Mouse (Mus musculus): ENCODE measurements around the gene Ankrd33b. TPM values are rescaled to one million over a fixed set of nuclear protein-coding genes. Genes with fewer than 3 reads are reported as not detected.

The Ankrd33b gene
- total RNA-seq, 2 experiments from 2014 or later: 4.9 to 5.3 TPM

GRCm38 (mm10) chr15:31369125-31369612 lies 1.6 kb upstream of the Ankrd33b start:
- DNase-seq (ENCODE audit: low spot score in 2 of 2): no peak

GRCm38 (mm10) chr15:31368556-31368955 lies 1.0 kb upstream of the Ankrd33b start:
- DNase-seq (ENCODE audit: low spot score in 2 of 2): no peak

- no peak for DNase-seq (ENCODE audit: low spot score in 2 of 2)
These were observed 688 bp downstream of the Ankrd33b start for GRCm38 (mm10) chr15:31366596-31367480.

- no peak for DNase-seq (ENCODE audit: low spot score in 2 of 2)
These were observed 1.6 kb downstream of the Ankrd33b start for GRCm38 (mm10) chr15:31365720-31366591.

- DNase-seq (ENCODE audit: low spot score in 2 of 2): no peak
These were observed 2.3 kb downstream of the Ankrd33b start for GRCm38 (mm10) chr15:31365041-31365719.

GRCm38 (mm10) chr15:31364396-31364795 lies 3.1 kb downstream of the Ankrd33b start:
- no peak for DNase-seq (ENCODE audit: low spot score in 2 of 2)

- no peak for DNase-seq (ENCODE audit: low spot score in 2 of 2)
These were observed 3.6 kb downstream of the Ankrd33b start for GRCm38 (mm10) chr15:31363981-31364361.

- no peak for DNase-seq (ENCODE audit: low spot score in 2 of 2)
These were observed 4.1 kb downstream of the Ankrd33b start for GRCm38 (mm10) chr15:31363241-31363980.

- DNase-seq (ENCODE audit: low spot score in 2 of 2): no peak
These were observed 6.2 kb downstream of the Ankrd33b start for GRCm38 (mm10) chr15:31361259-31361853.

- DNase-seq (ENCODE audit: low spot score in 2 of 2): no peak
These were observed 6.9 kb downstream of the Ankrd33b start for GRCm38 (mm10) chr15:31360593-31360992.

GRCm38 (mm10) chr15:31359805-31360204 lies 7.7 kb downstream of the Ankrd33b start:
- DNase-seq (ENCODE audit: low spot score in 2 of 2): no peak

- no peak for DNase-seq (ENCODE audit: low spot score in 2 of 2)
These were observed 14.8 kb downstream of the Ankrd33b start for GRCm38 (mm10) chr15:31352494-31353279.

- DNase-seq (ENCODE audit: low spot score in 2 of 2): no peak
These were observed 17.6 kb downstream of the Ankrd33b start for GRCm38 (mm10) chr15:31349810-31350341.

GRCm38 (mm10) chr15:31349046-31349445 lies 18.5 kb downstream of the Ankrd33b start:
- no peak for DNase-seq (ENCODE audit: low spot score in 2 of 2)

- DNase-seq (ENCODE audit: low spot score in 2 of 2): no peak
These were observed 19.3 kb downstream of the Ankrd33b start for GRCm38 (mm10) chr15:31348241-31348640.

GRCm38 (mm10) chr15:31346508-31346907 lies 21.0 kb downstream of the Ankrd33b start:
- DNase-seq (ENCODE audit: low spot score in 2 of 2): no peak

- no peak for DNase-seq (ENCODE audit: low spot score in 2 of 2)
These were observed 22.2 kb downstream of the Ankrd33b start for GRCm38 (mm10) chr15:31345366-31345765.

GRCm38 (mm10) chr15:31344811-31345211 lies 22.7 kb downstream of the Ankrd33b start:
- DNase-seq (ENCODE audit: low spot score in 2 of 2): no peak

GRCm38 (mm10) chr15:31343602-31344001 lies 23.9 kb downstream of the Ankrd33b start:
- no peak for DNase-seq (ENCODE audit: low spot score in 2 of 2)
